Mouse (Mus musculus): ENCODE data around the gene Gpsm1.
A peak's percentile ranks its signal among the peaks of the same experiment; 100 is the strongest.

Gene Gpsm1

DNA sequence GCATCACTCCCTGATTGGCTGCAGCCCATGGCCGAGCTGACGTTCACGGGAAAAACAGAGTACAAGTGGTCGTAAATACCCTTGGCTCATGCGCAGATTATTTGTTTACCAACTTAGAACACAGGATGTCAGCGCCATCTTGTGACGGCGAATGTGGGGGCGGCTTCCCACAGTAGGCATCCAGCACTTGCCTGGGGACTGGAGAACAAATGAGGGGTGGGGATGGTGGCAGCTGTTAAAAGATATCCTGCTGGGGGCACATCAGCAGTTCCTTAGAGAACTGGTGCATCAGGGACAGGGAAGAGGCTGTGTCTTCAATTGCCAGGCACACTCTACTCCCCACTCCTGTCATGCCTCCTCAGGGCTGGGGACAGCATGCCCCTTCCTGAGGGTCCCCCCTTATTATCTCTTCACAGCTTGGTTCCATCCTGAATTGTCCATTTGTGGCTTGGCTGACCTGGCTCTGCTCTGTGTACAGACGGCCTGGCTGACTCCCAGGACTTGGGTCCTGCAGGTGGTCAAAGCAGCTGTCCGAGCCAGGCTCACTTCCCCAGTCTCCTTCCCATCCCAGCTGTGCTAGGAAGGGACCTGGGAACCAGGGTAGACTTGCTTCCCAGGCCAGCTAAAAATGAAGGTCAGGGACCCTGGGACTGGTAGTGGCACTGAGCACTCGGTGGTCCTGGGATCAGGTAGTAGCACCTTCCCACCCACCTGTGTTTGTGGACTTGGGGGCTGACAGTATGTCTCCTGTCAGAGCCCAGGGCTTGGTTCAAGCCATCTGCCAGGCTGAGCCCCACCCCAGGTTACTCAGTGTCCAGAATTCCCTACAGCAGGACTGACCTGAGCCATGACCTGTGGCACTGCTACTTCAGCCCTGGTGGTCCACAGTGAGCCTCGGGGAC lies 23.2 kb downstream of the Gpsm1 start:
- no peak for DNase-seq (ENCODE audit: low read depth, low spot score)

DNA sequence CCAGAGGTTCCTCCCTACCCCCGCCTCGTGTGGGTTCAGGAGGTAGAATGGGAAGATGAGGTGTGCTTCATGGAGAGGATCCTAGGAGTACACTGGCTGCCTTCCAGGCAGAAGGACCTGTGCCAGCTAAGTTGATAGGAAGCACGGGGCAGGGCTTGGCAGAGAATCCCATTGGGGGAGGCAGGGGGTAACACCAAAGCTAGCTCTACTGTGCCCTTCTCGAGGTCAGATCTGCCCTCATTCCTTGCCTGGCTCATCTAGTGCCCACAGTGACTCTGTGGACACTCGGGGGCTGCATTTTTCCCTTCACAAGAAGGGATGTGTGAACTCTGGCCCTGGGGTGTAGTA lies 23.9 kb downstream of the Gpsm1 start:
- DNase-seq (ENCODE audit: low read depth, low spot score) = no peak

DNA sequence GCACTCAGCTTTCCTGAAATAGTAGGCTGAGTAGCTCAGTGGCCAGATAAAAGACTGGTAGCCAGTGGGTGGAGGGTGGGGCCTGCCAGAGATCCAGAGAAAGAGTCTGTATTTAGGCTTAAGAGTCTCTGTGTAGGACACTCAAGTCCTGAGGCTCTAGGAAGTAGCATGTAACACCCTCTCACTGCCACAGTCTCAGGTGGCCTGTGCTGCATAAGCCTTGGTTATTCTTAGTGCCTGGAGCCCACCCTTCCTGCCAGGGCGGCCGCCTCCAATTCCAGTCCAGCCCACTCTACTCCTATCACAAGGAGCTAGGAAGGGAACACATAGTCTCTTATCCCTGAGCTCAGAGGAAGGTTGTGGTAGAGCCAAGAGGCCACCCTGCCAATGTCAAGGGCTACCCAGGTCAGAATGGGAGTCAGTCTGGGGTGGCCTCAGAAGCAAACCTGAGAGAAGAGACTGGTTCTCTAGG lies 26.2 kb downstream of the Gpsm1 start:
- no peak for DNase-seq (ENCODE audit: low read depth, low spot score)

DNA sequence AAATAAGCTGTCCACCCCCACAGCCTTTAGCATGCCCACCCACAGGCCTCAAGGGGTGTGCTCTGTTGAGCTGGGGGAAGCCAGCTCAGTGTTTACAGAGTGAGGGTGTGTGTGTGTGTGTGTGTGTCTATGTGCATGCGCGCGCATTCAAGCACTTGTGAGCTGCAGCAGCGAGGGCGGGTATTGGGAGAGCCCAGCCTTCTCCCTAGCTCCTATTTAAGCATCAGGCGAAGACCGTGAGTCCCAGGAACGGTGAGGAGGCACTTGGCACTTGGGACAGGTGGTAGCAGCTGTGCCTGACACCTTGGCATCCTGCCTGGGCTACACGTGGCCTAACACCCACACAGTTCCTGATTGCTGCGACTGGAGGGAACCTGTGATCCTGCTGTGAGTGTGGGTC lies 26.7 kb downstream of the Gpsm1 start:
- DNase-seq (ENCODE audit: low read depth, low spot score) = peak; percentile 66

DNA sequence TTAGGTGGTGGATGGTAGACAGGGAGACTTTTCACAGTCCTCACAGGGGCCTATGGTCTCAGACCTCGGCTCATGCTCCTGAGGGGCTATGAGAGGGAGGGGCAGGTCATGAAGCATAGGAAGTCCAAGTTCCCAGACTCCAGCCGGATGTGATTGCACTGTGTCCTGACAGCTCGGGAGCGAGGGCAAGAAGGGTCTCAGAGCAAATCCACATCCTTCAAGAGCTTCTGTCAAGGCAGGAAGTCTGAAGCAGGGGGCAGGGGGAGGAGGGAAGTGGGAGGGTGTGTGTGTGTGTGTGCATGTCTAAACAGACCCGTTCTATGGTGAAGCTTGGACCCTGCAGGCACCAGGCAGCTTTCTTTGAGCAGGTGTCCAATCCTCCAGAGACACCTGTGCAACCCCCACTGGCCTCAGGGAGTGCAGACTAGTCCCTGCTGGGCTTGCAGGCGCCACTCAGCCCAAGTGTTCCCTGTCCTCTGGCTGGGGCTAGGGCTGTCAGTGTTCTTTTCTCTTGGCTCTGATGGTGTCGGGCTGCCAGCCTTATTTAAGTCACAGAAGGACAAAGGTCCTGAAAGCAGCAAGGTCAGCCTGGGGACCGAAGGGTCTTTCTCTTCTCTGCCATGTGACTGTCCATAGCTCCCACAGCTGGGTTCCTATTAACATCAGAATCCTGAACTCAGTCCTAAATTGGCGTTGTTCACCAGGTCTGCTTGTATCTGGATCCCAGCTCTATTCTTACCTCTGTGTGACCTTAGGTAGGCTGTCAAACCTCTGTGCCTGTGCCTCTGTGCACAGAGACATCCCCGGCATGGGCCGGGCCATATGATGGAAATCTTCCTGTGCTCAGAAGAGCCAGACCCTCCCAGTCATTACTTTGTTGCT lies 27.5 kb downstream of the Gpsm1 start:
- DNase-seq (ENCODE audit: low read depth, low spot score) = no peak

DNA sequence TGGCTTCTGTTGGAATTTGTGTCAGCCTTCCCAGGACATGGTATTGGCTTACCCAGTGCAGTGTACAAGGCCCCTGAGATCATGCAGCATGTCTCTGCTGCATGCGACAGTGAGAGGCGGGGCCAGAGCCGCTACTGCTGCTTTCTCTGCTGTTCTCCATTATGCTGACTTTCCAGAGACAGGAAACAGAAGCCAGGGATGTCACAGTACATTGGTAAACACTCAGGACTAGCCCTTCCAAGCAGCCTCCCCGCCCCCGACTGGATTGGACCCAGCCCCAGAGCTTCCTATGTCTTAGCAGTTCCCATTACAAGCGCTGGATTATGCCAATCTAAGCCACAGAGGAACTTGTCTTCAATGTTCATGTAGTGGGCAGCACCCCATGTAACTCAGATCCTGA lies 32.9 kb downstream of the Gpsm1 start:
- DNase-seq (ENCODE audit: low read depth, low spot score) = no peak

DNA sequence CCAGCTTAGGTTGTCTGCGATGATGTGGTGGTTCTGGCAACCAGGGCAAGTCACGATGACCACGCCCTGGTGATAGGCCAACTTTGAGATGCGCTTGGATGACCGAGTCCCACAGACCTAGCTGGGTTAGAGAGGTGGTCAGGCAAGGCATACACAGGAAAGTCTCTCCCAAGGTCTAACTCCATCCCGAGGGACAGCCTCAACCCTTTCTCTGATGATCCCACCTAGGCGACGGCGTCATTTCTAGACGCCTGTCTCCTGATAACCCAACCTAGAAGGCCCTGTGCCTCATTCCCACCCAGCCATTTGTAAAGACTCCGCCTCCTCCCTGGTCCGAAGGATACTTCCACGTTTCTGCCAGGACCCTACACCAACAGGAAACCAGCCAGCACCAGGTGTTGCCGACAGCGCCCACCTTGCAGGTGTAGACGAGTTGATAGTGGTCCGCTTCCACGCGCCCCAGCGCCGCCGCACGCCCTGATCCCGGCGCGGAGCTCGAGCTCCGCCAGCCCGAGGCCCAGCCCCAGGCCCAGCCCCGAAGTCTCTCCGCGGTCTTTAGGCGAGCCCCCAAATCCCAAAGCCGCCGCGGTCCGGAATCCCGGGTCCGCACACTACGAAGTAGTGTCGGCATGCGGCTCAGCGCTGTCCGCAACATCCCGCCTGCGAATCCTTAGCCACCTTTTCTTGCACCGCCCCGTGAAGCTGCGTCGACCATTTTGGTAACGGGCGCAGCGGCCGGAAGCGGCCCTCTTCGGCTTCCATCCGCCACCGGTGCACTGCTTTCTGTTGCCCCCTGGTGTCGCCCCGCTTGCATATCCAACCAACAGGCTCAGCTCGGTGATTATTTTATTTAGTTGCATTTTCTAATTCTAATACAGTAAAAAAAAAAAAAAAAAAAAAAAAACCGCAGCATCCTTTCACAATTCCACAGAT lies 36.3 kb downstream of the Gpsm1 start, which contains the start of gene Dnlz:
Gene Dnlz (minus strand): TSS at position 753 of the 933 bp plus-strand sequence.
- peak; percentile 86 for DNase-seq (ENCODE audit: low read depth, low spot score)

DNA sequence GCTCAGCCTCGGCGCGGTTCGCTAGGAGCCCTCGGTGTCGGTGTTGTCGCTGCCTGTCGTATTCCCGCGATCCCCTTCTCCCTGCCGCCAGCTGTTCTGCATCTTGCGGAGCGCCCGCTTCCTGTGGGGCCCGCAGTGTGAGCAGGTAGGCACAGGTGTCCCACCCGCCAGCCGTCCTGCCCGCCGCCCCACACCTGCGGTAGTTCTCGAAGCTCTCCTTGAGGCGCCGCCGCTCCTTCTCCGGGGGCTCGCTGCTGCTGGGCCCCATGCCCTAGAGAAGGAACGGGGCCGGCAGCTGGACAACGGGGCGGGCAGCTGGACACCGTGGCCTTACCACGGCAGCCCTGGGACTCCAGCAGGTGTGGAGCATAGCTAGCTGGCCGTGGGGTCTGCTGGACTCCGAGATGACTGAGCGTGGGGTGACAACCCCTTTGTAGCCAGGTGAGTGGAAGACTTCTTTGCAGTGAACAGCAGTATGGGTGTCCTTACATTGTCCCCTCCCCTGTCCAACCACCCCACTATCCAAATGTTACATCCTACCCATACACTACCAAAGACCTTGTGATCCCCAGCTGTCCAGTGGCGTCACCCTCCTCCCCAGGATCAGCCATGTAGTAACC lies 37.1 kb downstream of the Gpsm1 start:
- DNase-seq (ENCODE audit: low read depth, low spot score) = no peak

DNA sequence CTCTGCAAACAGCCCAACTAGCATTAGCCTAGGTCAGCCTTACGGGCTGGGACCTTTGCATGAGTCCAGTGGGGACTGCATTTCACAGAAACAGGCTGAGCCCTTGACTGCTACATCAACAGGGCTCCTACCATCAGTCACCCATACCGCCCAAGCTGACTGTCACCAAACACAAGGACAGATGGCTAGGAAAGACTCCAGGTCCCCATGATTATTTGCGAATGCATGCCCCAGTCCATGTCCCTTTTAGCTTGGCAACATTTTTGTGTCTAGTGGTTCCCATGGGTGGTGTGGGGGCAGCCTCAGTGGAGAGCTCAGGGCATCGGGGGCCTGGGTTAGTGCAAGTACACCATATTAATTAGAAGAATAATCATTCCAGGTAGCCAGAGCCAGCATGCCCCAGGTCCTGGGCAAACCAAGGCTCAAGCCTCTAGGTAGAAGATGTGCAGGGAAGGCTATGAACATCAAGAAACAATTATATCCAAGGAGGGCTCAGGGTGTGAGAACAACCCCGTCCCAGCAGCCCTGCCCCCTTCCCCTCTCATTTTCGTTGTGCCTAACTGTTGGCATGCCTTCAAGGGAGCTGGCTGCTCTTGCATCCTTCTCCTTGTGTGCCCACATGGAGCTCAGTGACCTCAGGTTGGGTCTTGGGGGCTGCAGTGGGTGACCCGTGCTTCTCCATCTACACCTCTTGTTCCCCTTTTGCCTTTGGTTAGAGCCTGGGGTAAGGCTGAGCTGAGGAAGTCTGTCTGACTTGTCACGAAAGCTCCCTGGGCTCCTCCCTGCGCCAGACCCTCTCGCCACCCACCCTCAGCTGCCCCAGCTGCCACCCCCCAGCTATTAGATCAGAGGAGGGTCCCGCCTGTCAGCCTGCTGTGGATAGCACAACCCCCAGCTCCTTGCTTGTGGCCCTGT lies 38.0 kb downstream of the Gpsm1 start:
- no peak for DNase-seq (ENCODE audit: low read depth, low spot score)

DNA sequence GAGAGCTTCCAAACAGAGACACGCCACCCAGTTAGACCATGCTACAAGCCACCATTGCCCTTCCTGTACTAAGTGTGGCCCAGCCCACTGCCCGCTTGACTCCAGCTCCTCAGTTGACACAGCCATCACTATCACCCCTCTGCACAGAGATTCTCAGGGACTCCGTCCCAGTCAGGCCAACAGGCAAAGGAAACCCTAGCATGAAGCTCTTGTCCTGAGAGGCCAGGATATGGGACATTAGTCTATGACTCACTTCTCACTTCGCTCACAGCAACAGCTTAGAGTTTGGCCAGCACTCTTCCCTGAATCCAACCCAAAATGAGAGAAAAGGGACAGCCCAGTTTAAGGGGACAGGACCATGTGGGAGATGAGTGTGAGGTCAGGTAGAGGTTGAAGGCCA lies 39.1 kb downstream of the Gpsm1 start:
- no peak for DNase-seq (ENCODE audit: low read depth, low spot score)

DNA sequence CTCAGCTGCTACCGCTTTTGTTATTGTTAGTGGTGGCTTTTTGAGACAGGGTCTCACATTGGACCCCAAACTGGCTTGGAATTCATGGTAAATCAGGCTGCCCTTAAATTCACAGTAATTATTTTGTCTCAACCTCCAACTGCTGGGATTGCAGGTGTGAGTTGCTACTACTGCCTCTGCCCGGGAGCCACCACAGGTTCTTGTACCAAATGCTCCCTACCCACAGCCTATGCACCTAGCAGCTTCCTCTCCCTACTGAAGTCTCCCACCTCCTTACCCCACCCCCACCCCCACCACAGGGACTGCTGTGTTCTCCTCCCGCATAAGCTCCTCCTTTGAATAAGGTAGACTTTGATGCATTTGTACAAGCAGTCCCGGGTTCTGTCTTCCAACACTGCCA lies 40.9 kb downstream of the Gpsm1 start:
- no peak for DNase-seq (ENCODE audit: low read depth, low spot score)

DNA sequence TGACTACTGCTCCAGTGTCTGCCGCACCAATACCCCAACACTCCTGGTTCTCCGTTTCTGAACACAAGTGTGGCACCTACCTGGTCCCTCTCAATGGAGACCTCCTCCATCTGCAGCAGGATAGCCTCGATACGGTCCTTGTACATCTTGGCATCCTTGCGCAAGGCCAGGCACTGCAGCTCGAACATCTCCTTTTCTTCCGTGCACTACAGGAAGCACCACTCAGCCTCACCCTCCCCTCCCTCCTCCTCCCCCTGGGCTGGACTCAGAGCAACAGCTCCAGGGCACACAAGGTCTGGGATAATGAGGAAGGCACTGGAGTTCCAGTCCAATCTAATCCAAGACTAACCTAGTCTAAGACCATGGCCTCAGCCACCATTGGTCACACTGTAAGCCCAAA lies 41.4 kb downstream of the Gpsm1 start:
- no peak for DNase-seq (ENCODE audit: low read depth, low spot score)

DNA sequence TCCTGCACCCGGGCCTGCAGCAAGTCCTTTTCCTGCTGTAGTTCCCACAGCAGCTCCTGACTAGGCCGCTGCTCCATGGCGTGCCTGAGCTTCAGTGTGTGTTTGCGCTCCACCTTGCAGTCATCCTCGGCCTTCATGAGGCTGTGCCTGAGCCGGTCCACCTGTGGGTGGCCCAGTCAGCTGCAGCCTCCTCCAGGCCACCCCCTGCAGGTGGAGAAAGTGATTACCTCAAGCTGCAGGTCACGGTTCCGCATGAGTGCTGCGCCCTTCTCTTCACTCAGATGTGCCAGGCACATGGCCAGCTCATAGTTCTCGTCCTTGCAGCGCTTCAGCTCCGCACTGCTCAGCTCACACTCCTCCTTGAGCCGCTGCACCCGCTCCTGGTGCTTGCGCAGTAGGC lies 42.2 kb downstream of the Gpsm1 start:
- no peak for DNase-seq (ENCODE audit: low read depth, low spot score)

DNA sequence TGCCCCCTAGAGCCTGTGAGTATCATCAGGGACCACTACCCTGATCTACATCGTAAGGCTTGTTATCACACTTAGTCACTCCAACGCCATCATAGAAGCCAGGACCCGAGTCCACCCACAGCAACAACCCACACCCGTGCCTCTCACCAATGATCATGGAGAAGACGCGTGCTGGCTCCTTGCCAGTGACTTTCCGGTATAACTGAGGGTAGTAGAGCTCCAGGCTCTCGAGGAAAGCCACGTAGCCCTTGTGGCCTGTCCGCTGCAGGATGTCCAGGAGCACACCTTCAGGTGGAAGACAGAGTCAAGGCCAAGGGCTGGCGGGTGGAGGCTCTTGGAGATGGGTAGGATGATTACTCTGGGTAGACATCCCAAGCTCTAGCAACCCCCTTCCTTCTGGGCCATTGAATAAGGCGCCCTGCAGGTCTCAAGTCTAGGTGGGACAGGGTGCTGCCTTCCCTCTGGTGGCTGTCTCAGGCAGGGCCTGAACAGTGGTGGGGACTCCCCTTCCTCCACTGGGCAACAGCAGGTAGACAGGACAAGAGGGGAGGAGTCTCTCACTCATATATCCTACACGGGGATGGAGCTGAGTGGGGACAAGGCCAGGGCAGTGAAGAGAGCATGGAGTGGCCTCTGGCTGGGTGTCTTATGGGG lies 43.5 kb downstream of the Gpsm1 start:
- DNase-seq (ENCODE audit: low read depth, low spot score) = no peak

DNA sequence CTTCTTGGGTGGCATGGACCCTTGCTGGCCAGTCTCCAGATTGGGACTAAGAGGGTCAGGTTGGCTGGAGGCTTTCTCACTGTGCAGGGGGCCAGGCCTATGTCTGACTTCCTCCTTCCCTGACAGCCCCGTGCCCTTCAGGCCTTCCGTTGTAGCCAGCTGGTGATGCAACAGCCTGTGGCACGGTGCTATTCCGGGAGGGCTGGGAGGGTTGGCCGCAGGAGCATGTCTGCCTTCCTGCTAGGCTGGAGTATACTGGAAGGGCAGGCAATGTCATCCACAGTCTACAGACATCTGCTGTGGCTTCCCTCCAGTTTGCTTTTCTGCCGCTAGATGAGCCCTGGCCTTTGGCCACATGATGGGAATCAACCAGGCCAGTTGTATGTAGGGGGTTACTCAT lies 44.7 kb downstream of the Gpsm1 start:
- peak; percentile 72 for DNase-seq (ENCODE audit: low read depth, low spot score)

DNA sequence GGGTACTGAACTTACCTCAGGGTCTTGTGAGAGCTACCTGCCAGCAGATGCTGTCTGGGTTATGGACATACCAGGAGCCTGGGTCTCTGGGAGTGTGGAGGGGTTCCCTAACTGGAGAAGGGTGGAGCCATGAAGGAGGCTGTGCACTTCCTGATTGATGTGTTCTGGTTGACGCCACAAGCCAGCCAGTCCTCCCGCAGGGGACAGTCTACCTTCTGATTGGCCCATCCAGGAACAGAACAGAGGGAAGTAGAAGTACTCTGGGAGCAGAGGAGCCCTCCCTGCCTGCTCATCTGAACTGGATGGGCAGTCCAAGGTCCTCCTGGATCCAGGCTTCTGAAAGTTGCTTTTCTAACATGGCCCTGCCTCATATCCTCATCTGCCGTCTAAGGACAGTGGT lies 45.5 kb downstream of the Gpsm1 start, which contains the start of gene Card9:
Gene Card9 (minus strand): TSS at position 147 of the 400 bp plus-strand sequence.
- no peak for DNase-seq (ENCODE audit: low read depth, low spot score)

DNA sequence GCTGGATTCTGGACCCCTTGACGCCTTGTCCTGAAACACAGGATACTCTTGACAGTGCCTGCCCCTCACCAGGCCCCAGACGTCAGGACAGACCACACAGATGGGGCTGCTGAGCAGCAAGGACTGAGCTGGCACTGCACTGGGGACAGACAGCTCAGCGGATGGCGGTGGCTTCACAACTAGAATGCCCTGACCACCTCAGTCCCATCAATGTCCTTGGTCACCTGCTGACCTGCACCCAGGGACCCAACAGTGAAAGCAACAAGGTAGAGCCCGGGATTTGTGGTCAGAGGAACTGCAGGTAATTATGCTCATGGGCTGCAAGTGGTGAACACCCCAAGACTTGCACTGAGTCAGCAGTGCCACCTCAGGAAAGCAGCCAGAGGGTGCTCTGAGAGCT lies 47.7 kb downstream of the Gpsm1 start:
- no peak for DNase-seq (ENCODE audit: low read depth, low spot score)

DNA sequence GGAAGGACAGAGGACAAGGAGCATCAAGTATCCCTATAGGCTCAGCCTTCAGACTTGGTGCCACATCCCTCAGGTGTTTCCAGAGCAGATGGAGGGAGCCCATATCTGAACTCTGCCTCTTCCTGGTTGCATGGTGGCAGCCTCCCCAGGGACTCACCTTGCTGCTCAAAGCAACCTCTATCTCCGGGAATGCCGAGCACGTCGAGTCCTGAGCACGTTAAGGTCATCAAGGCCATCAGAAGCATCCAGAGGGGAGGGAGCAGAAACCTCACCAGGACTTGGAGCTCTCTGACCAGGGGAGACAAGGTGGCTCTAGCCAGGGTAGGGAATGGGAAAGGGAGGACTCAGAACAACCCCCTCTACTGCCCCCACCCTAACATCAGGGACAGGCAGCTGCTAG lies 48.2 kb downstream of the Gpsm1 start:
- no peak for DNase-seq (ENCODE audit: low read depth, low spot score)

DNA sequence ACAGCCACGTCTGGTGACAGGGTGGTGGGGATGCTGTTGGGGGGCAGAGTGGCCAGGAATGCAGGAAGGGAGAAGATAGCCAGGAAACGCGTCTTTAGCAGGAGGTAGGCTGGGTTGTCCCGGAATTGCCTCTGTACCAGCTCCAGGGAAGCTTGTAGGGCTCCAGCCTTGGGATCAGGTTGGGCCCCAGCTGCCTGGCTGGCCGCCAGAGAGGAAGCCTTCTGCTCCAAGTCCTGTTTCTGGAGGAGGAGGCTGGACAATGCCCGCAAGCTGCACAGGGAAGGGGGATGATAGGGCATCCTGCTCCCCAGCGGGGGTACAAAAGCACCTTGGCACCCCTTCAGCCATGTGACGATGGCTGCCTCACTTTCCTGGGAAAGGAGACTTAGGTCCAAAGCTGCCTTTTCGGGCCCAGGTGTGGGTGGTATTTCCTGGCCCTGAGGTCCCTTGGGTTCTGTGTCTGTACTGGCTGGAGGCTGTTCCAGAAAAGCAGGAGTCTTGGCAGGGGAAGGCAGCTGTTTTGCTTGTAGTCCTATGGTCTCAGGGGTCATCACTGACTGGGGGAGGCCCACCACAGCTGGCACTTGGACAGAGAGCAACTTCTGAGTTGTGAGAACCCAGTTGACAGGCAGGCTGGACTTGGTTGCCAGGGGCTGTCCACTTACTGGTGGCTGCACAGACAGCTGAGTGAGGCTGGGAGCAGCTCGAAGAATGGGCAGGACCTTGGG lies 49.6 kb downstream of the Gpsm1 start:
- peak; percentile 79 for DNase-seq (ENCODE audit: low read depth, low spot score)

Data from skeletal muscle tissue, adult 2 months (tissue).